Mouse (Mus musculus): ENCODE measurements around the gene Prkag1. TPM values are rescaled to one million over a fixed set of nuclear protein-coding genes. Genes with fewer than 3 reads are reported as not detected.

Gene Prkag1
- polyA plus RNA-seq, 1 experiment from 2014 or later, result 91.9 TPM

GRCm38 (mm10) chr15:98866501-98866900 lies 35.2 kb upstream of the Prkag1 start:
- H3K4me1 ChIP-seq, result peaks cover 33% of the 10 kb centered on the region
- ATAC-seq (ENCODE audit: insufficient number of reproducible peaks, low FRiP score, low TSS enrichment, low read depth), result no peak
- H3K27me3 ChIP-seq, result no peaks in the 10 kb centered on the region
- H3K9me3 ChIP-seq (replicated peaks), result no peaks in the 10 kb centered on the region
- H3K36me3 ChIP-seq, result peaks cover 55% of the 10 kb centered on the region
- H3K9ac ChIP-seq, result no peak overlapping the region
- 85% methylated on average over 5 of the region's 5 CpGs for WGBS
- no peak overlapping the region for H3K4me3 ChIP-seq (replicated peaks)
- H3K4me2 ChIP-seq (replicated peaks), result no peak overlapping the region
- no peak overlapping the region for H3K27ac ChIP-seq (replicated peaks)

DNA sequence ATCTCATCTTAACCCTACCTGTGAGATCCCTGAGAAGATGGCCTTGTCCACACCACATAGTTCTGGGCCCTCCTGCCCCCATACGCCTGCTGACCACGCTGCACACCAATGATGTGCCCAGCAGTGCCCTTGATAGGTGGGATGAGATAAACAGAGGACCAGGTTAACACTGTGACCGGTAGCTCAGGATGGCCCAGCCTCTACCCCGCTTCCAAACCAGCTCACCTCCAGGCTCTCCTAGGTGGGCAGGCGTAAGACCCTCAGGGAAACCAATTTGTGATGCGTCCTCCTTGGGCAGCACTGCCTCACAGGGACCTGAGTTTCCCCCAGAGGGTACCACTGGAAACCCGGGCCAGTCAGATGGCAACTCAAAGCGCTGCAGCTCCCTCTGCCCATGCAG lies 34.5 kb upstream of the Prkag1 start:
- H3K36me3 ChIP-seq, result peaks cover 62% of the 10 kb centered on the region
- no peaks in the 10 kb centered on the region for H3K9me3 ChIP-seq (replicated peaks)
- H3K9ac ChIP-seq, result no peak overlapping the region
- H3K27ac ChIP-seq (replicated peaks), result no peak overlapping the region
- H3K27me3 ChIP-seq, result no peaks in the 10 kb centered on the region
- peaks cover 33% of the 10 kb centered on the region for H3K4me1 ChIP-seq
- no peak overlapping the region for H3K4me2 ChIP-seq (replicated peaks)
- no peak for ATAC-seq (ENCODE audit: insufficient number of reproducible peaks, low FRiP score, low TSS enrichment, low read depth)
- 93% methylated on average over 8 of the region's 8 CpGs for WGBS
- H3K4me3 ChIP-seq (replicated peaks), result no peak overlapping the region

DNA sequence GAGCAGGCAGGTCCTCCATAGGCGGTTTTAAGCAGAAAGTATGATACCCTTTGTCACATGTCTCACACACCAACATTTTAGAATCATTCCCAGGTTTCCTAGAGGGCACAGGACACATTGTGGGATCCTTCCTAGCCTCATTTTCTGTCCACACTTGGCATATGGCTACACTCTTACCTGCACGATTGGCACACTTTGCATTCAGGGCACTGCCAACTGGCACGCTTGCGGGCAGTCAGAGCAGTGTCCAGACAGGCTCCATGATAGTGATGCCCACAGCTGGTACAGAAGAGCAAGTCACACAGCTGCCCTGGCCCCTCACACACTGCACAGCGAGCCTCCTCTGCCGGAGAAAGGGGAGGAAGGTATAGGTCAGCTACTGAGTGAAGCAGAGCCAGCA lies 33.6 kb upstream of the Prkag1 start:
- no peak overlapping the region for H3K4me2 ChIP-seq (replicated peaks)
- ATAC-seq (ENCODE audit: insufficient number of reproducible peaks, low FRiP score, low TSS enrichment, low read depth), result no peak
- H3K27me3 ChIP-seq, result no peaks in the 10 kb centered on the region
- no peak overlapping the region for H3K4me3 ChIP-seq (replicated peaks)
- H3K9me3 ChIP-seq (replicated peaks), result no peaks in the 10 kb centered on the region
- no peak overlapping the region for H3K27ac ChIP-seq (replicated peaks)
- 95% methylated on average over 6 of the region's 6 CpGs for WGBS
- H3K36me3 ChIP-seq, result peaks cover 71% of the 10 kb centered on the region
- no peak overlapping the region for H3K9ac ChIP-seq
- H3K4me1 ChIP-seq, result peaks cover 32% of the 10 kb centered on the region

DNA sequence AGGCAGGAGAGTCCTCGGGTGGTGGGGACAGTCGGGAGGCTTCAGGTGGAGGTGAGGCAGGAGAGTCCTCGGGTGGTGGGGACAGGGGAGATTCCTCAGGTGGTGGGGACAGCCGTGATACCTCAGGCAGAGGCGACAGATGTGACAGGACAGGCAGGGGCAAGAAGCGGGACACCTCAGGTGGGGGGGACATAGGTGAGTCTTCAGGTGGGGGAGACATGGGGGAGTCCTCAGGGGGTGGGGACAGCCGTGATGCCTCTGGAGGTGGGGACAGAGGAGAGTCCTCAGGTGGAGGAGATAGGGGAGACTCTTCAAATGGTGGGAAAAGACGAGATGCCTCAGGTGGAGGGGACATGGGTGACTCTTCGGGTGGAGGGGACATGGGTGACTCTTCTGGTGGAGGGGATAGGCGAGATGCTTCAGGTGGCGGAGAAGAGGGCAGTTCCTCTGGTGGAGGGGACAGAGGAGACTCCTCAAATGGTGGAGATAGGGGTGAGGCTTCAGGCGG lies 32.2 kb upstream of the Prkag1 start:
- no peak overlapping the region for H3K27ac ChIP-seq (replicated peaks)
- peaks cover 17% of the 10 kb centered on the region for H3K4me1 ChIP-seq
- peaks cover 85% of the 10 kb centered on the region for H3K36me3 ChIP-seq
- H3K9me3 ChIP-seq (replicated peaks), result no peaks in the 10 kb centered on the region
- H3K9ac ChIP-seq, result no peak overlapping the region
- no peaks in the 10 kb centered on the region for H3K27me3 ChIP-seq
- ATAC-seq (ENCODE audit: insufficient number of reproducible peaks, low FRiP score, low TSS enrichment, low read depth), result no peak
- H3K4me2 ChIP-seq (replicated peaks), result no peak overlapping the region
- 83% methylated on average over 12 of the region's 12 CpGs for WGBS
- H3K4me3 ChIP-seq (replicated peaks), result no peak overlapping the region

- no peak overlapping the region for H3K4me2 ChIP-seq (replicated peaks)
- H3K36me3 ChIP-seq, result peaks cover 99% of the 10 kb centered on the region
- no peak overlapping the region for H3K27ac ChIP-seq (replicated peaks)
- no peaks in the 10 kb centered on the region for H3K27me3 ChIP-seq
- 83% methylated on average over 21 of the region's 21 CpGs for WGBS
- peaks cover under 1% of the 10 kb centered on the region; the same call in 1 of the 2 replicates for H3K4me1 ChIP-seq
- ATAC-seq (ENCODE audit: insufficient number of reproducible peaks, low FRiP score, low TSS enrichment, low read depth), result no peak
- no peaks in the 10 kb centered on the region for H3K9me3 ChIP-seq (replicated peaks)
- no peak overlapping the region for H3K4me3 ChIP-seq (replicated peaks)
- no peak overlapping the region for H3K9ac ChIP-seq
Observed at GRCm38 (mm10) chr15:98861701-98862410, 30.5 kb upstream of the Prkag1 start.

DNA sequence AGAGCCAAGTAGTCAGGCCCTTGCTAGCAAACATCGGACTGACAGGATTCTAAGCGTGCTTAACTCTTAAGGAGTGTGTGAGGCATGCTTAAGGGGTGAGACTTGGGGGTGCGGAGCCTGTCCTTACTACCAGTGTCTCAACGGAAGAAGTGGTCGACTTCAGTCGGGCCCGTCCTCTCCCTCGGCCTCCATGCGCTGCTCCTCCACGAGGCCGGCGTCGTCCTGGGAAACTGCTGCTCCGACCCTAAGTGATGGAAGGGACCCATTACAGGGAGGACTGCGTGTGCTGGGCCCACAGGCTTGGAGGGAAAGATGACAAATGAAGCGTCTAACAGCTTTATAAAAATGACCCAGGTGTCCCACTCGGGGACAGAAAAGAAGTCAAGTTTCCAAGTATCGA lies 29.6 kb upstream of the Prkag1 start:
- H3K4me1 ChIP-seq, result no peaks in the 10 kb centered on the region
- H3K27me3 ChIP-seq, result no peaks in the 10 kb centered on the region
- H3K4me3 ChIP-seq (replicated peaks), result no peak overlapping the region
- peaks cover 99% of the 10 kb centered on the region for H3K36me3 ChIP-seq
- H3K4me2 ChIP-seq (replicated peaks), result no peak overlapping the region
- no peak overlapping the region for H3K9ac ChIP-seq
- no peak for ATAC-seq (ENCODE audit: insufficient number of reproducible peaks, low FRiP score, low TSS enrichment, low read depth)
- no peak overlapping the region for H3K27ac ChIP-seq (replicated peaks)
- no peaks in the 10 kb centered on the region for H3K9me3 ChIP-seq (replicated peaks)
- WGBS, result 94% methylated on average over 18 of the region's 18 CpGs

DNA sequence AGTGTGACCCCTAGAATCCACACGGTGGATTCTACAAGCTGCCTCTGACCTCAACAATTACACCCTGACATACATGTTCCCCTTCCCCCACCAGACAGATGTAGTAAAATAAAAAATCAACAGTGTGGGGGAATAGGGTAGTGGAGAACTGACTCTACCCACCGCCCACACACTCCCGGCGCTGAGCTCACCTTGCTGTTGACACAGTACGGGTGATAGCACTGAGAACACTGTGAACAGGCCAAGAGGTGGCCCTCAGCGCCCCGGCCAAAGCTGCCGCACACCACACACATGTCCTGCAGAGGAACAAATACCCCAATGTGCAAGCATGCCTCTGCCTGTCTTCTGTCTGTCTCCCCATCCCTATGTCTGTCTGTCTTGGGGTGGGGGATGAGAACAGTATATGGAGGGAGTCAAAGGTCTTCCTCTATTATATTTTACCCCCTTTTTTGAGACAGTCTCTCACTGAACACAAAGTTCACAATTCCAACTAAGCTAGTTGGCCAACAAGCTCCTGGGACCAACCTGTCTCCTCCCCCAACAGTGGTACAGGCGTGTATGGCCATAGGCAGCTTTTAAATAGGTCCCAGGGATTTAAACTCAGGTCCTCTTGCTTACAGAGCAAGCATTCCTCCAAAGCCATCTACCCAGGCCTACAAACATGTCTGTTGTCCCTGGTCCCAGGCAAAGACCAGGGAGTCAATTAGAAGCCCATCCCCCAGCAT lies 28.2 kb upstream of the Prkag1 start:
- peaks cover 99% of the 10 kb centered on the region for H3K36me3 ChIP-seq

GRCm38 (mm10) chr15:98854214-98854613 lies 22.9 kb upstream of the Prkag1 start:
- H3K27me3 ChIP-seq, result no peaks in the 10 kb centered on the region
- no peak overlapping the region for H3K27ac ChIP-seq (replicated peaks)
- ATAC-seq (ENCODE audit: insufficient number of reproducible peaks, low FRiP score, low TSS enrichment, low read depth), result no peak
- H3K4me3 ChIP-seq (replicated peaks), result no peak overlapping the region
- 94% methylated on average over 16 of the region's 16 CpGs for WGBS
- H3K9me3 ChIP-seq (replicated peaks), result no peaks in the 10 kb centered on the region
- H3K36me3 ChIP-seq, result peaks cover 99% of the 10 kb centered on the region
- H3K4me1 ChIP-seq, result no peaks in the 10 kb centered on the region
- H3K4me2 ChIP-seq (replicated peaks), result no peak overlapping the region
- no peak overlapping the region; the same call in 1 of the 2 replicates for H3K9ac ChIP-seq

More for the DNA sequence above, 28.2 kb upstream of the Prkag1 start:
- H3K4me1 ChIP-seq, result no peaks in the 10 kb centered on the region
- no peak overlapping the region for H3K27ac ChIP-seq (replicated peaks)
- H3K9ac ChIP-seq, result no peak overlapping the region
- no peak for ATAC-seq (ENCODE audit: insufficient number of reproducible peaks, low FRiP score, low TSS enrichment, low read depth)
- H3K27me3 ChIP-seq, result no peaks in the 10 kb centered on the region
- H3K9me3 ChIP-seq (replicated peaks), result no peaks in the 10 kb centered on the region
- H3K4me2 ChIP-seq (replicated peaks), result no peak overlapping the region
- WGBS, result 87% methylated on average over 9 of the region's 9 CpGs
- no peak overlapping the region for H3K4me3 ChIP-seq (replicated peaks)

DNA sequence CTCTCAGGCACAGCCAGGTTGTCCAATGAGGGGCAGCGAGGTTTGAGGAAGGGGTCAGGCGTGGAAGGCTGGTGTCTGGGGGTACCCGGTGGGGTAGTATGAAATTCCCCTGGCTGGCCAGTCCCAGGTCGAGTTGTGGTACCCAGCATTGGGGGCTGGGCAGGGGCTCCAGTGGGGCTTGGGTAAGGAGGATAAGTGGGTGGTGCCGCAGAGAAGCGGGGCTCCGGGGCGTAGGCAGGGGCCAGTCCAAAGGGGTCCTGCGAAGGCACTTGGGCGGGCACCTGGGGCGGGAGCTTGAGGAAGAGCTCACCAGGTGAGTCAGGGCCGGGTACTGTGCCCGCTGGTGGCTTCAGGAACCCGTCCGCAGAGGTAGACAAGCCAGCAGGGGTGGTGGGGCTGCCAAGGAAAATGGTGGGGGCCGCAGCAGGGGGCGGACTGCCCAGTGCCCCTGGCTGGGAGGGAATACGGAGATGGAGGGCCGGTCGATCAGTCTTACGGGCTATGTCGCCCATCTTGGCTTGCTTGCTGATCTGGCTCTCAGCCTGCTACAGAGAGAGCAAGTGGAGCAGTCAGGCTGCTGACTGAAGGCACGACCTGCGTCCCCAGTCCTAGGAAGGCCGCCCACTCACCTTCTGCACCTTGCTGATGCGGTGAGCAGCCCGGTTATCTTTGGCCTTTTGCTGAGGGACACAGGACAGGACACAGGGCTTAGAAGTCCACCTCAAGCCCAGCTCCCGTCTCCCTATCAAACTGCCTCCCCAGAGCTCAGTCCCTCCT lies 22.0 kb upstream of the Prkag1 start:
- no peak for ATAC-seq (ENCODE audit: insufficient number of reproducible peaks, low FRiP score, low TSS enrichment, low read depth)
- no peak overlapping the region for H3K9ac ChIP-seq
- H3K9me3 ChIP-seq (replicated peaks), result no peaks in the 10 kb centered on the region
- no peaks in the 10 kb centered on the region for H3K4me1 ChIP-seq
- H3K36me3 ChIP-seq, result peaks cover 100% of the 10 kb centered on the region
- no peak overlapping the region for H3K4me2 ChIP-seq (replicated peaks)
- H3K27me3 ChIP-seq, result no peaks in the 10 kb centered on the region
- no peak overlapping the region for H3K27ac ChIP-seq (replicated peaks)
- WGBS, result 92% methylated on average over 28 of the region's 28 CpGs
- no peak overlapping the region for H3K4me3 ChIP-seq (replicated peaks)

DNA sequence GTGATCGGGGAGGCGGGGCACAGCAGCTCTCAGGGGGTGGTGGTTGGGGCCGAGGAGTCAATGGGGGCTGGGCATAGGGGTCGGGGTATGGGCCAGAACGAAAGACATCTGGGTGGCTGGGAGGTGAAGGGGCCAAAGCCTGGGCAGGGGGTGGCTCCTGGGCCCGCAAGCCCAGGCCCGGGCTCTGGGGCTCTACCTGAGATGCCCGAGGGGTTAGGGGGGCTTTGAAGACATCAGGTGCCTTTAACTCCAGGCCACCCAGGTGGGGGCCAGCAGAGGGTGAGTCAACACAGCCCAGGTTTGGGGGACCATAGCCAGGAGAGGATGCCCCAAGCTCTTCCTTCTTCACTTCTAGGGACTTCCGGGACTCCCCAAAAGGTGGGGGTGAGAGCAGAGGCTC lies 21.4 kb upstream of the Prkag1 start:
- Histone ChIP-seq H3K4me1 (no peaks in the 10 kb centered on the region), H3K9ac (no peak overlapping the region), H3K4me2 (replicated peaks) (no peak overlapping the region), H3K9me3 (replicated peaks) (no peaks in the 10 kb centered on the region), H3K36me3 (peaks cover 100% of the 10 kb centered on the region), H3K27ac (replicated peaks) (no peak overlapping the region), H3K4me3 (replicated peaks) (no peak overlapping the region), H3K27me3 (no peaks in the 10 kb centered on the region)
- no peak for ATAC-seq (ENCODE audit: insufficient number of reproducible peaks, low FRiP score, low TSS enrichment, low read depth)
- WGBS, result 84% methylated on average over 9 of the region's 9 CpGs

GRCm38 (mm10) chr15:98852071-98852470 lies 20.8 kb upstream of the Prkag1 start:
- Histone ChIP-seq H3K4me2 (replicated peaks) (no peak overlapping the region), H3K27me3 (no peaks in the 10 kb centered on the region), H3K9ac (no peak overlapping the region), H3K9me3 (replicated peaks) (no peaks in the 10 kb centered on the region), H3K36me3 (peaks cover 100% of the 10 kb centered on the region), H3K4me1 (no peaks in the 10 kb centered on the region), H3K27ac (replicated peaks) (no peak overlapping the region), H3K4me3 (replicated peaks) (no peak overlapping the region)
- 96% methylated on average over 9 of the region's 9 CpGs for WGBS
- ATAC-seq (ENCODE audit: insufficient number of reproducible peaks, low FRiP score, low TSS enrichment, low read depth), result no peak
